Mouse (Mus musculus): ENCODE data around the gene Ppm1l. TPM values are rescaled to one million over a fixed set of nuclear protein-coding genes. Genes with fewer than 3 reads are reported as not detected.

Gene Ppm1l
- 2.2 and 2.3 TPM in 2 replicates for polyA plus RNA-seq (2012; ENCODE audit: low replicate concordance)

DNA sequence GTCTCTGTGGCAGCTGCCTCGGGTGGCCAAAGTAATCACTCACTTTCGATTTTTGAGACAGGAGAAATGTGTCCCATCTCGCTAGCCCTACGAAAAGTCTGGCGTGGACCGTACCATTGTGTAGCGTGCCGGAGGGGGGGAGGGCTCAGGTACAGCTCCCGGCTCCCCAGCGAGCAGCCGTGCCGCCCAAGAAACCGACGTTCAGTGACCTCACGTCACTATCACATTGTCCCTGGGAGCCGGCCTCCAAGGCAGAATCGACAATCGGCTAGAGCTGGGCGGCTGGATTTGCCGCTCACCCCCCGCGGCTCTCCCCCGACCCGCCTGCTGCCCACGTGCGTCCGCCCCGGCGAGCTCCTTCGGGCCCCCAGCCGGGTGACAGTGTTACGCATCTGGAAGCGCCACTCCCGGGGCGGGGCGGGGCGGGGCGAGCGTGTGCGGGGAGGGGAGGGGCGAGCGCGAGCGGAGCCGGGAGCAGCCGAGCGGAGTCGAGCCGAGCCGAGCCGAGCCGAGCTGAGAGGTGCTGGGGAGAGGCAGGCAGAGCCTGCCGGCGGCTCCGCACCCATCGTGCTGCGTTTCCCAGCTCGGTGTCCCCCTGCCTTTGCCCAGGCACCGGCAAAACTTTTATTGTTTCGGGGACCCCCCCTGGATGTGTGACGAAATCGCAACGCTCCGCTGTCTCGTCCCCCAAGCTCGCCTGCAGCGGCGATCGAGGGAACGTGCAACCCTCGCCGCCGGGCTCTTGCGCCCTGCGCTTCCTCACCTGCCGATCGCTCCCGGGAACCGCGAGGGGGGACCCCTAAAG is at the start of gene Ppm1l:
TSS of gene Ppm1l (plus strand) at position 471 of the 805 bp plus-strand sequence.

DNA sequence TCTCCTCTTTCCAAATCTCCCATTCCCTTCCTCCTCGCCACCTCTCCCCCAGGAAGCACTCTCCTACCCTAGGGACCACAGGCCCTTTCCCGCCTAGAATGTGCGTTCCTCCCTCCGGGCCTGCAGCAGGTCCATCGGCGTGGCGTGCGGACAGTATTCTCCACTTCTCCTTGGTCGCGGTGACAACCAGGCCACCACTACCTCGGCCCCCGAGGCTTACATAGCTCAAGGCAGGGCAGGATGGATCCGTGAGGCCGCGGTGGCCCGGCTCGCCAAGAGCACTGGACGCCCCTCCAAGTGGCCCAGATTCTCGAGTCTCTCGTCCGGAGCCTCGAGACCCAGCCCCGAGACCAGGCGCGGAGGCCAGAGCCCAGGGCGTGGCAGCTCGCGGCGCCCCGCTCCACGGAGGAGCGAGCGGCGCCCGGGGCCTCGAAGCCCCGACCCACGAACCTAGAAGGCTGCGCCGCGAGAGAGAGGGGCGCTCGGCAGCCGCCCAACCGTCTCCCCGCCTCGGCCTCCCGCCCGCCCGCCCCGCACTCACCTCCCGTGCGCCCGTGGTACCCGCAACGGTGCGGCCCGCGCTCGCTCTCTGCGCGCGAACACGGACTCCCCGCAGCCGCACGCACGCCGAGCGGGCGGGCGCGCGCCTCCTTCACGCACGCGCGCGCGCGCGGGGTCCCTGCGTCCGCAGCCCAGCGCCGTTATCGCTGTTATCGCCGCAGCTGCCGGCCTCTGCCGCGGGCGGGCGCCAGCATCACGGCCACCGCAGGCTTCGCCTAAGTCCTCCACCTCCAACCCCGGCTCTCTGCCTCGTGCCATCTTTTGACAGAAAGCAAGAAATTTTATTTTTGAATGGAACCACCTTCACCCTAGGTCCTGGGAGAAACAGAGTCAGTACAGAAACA is 281.9 kb downstream of the Ppm1l start, which contains the start of gene B3galnt1:
TSS of gene B3galnt1 (minus strand) at position 700 of the 905 bp plus-strand sequence.

Other genes with a start within 250 kb of the Ppm1l start
- 14.4 and 19.8 TPM in 2 replicates for gene Kpna4, start 189.7 kb upstream of the Ppm1l start, polyA plus RNA-seq (2012; ENCODE audit: low replicate concordance)
- not detected in 2 replicates for gene Arl14, start 94.4 kb upstream of the Ppm1l start, polyA plus RNA-seq (2012; ENCODE audit: low replicate concordance)

Measured in hematopoietic multipotent progenitor cell, adult 10-12 weeks (in vitro differentiated cells).